Mouse (Mus musculus) kidney, adult 9 months (tissue): Measurements from ENCODE around the gene 1700015G11Rik.

Source experiments
- DNase-seq: peaks from one replicate; pipeline ENCODE4 v3.0.0; 2022

1700015G11Rik gene

DNA sequence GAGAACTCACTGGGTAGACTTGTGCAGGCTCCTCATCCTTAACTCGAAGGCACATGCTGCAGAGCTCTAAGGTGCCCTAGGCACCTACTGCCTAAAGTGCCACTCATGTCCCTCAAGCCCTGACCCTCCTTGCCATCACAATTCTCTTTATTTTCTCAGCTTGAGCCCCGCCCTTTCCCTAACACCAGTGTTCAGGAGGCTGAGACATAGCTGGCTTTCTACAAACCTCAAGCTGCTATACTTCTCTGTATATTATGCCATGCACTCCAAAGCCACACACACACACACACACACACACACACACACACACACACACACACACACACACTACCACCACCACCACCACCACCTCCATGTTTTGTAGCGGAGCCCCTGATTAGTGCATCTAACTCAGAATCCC is at the start of gene 1700015G11Rik:
Gene 1700015G11Rik (minus strand): TSS at position 101 of the 400 bp plus-strand sequence.
- DNase-seq: no peak

DNA sequence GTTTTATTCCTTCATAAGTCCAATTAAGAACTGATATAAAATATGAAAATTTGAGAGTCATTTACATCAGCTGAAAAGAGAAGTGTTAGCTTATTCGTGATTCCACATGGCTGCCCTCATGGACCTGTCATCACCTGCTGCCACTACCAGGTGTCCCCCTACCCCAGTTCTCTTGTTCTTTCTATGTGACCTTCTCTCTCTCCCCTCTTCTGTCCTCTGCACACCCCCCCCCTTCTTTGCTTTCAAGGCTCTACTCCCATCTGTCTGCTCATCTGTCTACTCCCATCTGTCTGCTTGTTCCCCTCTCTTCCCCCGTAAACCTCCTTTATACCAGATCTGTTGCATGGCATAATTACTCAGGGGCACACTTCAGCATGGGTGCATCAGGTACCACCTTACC is 41.4 kb upstream of the 1700015G11Rik start:
- no peak for DNase-seq

DNA sequence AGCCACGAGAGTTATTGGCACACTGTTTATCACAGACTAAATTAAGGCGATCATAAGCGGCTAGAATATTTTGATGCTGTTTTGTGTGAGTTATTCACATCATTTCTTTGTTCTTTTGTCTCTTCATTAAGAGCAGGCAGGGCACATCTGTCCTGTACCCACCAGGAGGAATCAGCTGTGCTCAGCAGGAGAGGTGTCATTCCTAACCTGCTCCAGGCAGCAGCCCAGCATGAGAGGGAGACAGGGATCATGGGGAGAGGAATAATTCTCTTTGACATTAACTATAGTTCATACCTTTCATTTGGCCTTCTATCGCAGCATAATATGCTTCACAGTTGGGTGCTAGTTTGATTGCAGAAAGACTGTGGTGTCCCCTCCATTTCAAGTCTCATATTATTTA is 40.7 kb upstream of the 1700015G11Rik start:
- DNase-seq: no peak

DNA sequence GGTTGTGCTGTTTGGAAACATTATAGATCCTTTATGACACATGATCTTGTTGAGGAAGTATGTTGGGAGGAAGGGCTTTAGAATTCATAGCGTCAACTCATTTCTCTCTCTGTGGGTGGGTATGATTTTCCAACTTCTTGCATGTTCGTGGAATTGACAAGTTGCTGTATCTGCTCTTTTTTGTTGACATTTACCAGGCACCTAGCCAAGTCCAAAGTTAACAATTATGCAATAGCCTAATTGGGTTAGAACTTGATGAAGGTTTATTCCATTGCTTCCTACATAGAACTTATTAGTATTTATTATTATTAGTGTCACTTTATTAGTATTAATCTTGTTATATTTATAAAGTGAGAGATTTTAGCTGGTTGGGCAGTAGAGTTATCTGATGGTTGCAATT is 40.3 kb upstream of the 1700015G11Rik start:
- DNase-seq: peak; percentile 60

DNA sequence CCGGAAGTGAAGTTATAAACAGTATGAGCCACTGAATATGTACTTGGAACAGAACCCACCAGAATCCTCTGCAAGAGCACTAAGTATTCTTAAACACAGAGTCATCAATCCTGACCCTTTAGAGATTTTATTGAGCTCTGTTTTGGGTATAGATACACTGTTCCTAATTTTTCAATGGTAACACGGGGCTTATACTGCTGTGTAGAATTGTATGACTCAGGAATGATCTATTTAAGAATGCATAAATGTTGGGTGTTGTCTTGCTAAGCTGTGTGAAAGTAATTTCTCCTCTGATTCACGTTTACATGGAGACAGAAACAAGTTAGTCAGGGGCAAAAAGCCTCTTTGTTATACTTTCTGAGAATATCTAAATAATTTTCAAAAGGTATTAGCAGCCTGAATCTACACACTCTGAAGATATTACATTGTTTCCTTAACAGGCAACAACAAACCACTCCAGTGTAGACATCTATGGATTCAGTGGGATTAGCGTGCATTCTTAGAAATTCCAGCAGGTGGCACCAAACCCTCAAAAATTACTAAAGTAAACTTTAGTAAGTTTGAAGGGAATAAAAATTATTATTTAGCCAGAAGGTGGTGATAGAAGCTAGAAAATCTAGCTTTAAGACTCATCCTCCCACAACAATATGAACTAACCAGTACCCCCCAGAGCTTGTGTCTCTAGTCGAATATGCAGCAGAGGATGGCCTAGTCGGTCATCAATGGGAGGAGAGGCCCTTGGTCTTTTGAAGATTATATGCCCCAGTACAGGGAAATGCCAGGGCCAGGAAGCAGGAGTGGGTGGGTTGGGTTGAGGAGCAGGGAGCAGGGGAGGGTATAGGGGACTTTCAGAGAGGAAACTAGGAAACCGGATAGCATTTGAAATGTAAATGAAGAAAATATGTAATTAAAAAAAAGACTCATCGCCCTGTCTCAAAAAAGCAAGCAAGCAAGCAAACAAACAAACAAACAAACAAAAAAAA is 22.4 kb upstream of the 1700015G11Rik start:
- peak; percentile 42 for DNase-seq

DNA sequence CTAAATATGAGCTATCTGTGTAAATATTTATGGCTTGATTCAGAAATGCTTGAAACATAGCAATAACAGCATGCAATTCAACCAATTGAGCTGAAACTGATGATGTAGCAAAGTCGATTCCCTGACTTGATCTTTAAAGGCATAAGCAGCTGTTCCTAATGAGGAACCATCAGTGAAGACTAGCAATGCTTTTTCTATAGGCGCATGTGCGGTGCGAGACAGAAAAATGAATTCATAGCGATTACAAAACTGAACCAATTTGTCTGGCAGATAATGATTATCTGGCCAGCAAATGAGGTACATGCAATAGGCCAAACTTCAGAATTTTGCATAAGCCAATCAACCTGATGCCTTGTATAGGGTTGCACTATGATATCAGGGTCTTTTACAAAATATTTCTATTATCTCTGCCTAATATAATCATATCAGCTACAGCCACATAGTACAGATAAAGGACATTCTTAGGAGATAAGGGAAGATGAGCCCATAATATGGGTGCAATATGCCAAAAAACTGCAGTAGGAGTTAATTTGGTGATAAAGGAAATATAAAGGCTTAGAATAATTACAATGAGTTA is 8.6 kb upstream of the 1700015G11Rik start:
- DNase-seq: no peak

DNA sequence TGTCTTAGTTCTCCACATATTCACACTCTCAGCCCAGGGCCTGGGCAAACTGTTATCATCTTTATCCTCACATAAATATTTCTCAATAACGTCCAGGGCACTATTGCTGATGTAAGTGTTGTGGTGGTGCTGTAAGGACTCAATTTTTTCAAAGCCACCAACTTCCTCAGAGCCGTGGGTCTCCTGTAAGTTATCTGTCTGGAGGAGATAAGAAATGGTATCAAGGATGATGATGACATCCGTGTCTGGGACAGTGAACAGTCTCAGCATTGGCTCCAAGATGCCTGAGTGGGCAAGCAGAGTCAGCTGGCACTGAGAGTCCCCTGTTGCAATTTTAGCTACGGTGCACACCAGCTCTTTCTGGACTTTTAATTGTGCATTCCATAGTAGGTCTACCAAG is 6.5 kb upstream of the 1700015G11Rik start:
- DNase-seq: no peak

DNA sequence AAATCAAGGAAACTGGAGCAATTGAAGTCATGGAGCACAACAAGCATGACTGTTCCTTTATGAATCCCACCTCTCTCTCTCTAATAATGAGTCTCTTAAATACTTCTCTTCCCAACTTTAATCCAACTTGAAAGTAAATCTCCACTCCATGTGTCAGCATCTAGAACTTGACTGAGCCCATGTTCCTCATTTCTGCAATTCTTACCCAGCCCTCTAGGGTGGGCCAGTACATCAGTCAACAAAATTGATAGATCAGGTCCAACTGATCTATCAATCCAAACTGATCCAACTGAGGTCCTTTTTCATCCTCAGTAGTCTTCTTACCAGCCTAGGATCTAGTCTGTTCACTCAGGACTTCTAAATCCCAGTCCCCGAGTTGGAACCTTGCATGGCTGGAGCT is 348 bp downstream of the 1700015G11Rik start:
- DNase-seq: no peak

DNA sequence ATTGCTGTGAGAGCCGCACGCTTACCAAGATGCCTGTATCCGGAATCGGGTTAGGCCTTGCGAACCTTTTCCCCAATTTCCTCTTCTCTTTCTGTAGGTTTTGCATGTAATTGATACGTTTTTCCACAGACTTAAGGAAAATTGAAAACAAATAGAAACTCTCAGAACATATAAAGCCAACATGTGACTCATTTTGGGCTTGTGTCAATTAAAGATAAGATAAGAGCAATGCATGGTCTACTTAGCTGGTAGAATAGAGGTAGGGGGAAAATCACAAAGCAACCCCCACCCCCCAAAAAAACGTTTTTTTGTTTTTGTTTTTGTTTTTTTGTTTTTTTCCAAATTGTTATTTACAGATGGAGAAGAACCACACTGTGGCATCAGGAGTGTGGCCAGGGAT is 2.1 kb downstream of the 1700015G11Rik start:
- no peak for DNase-seq

DNA sequence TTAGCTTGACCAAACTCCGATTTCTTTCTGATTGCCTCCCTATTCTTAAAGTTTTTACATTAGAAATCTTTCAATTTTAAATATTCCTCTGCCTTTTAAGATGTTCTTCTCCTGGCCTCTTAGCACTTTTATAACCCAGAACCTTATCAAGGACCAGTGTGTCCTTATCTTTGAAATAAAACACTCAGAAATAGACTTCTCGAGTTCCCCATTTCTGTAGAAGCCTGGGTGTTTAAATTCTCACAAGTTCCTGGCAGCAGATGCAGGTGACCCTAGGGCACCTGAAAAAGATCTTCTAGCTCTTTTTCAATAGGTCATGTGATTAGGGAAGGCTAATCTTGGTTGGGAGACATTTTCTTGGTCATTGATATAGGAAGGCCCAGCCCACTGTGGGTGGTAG is 8.4 kb downstream of the 1700015G11Rik start:
- no peak for DNase-seq

DNA sequence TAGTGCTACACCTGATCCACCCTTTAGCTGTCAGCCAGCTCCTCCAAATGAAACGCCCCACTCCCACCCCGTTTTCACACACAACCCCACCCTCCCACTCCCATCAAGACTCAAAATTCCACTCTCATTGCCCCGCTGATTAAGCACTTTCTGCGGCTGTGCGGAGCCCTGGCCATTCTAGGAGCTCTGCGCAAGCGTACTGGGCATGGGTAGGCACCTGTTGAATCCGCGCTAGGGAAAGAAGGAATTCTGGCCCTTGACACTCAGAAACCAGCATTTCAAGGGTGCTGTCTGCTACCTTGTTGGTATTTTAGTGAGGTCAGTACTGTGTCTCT is 9.3 kb downstream of the 1700015G11Rik start:
- no peak for DNase-seq

DNA sequence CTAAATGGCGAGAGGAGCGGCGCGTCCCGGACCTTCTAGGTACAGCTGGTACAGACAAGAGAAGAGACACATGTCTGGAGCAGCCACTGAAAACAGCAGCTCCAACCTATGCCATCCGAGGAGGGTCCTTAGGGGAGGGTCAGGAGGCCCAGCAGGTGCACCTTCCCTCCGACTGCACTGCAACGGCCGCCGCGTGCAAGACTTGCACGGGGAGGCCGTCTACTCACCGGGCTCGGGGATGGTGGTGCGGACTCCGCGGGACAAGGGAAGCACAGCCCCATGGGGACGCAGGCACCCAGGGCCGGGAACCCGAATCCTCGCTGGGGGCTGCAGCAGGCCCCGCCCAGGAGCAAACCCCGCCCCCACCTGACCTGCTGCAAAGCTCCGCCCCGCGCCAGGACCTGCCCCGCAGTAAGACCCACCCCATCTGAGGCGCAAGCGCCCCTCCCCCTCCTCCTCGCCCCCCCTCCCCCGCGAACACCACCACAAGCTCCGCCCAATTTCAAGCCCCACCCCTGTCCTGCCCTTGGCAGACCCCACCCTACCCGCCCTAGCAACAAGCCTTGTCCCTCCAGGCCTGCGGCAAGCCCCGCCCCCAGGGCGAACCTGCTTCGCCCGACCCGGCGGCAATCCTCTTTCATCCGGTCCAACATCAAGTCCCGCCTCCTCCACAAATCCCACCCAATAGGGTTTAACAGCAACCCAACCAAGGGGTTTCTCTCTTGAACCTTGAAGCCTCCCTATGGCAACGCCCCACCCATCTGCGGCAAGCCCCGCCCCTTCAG is 9.8 kb downstream of the 1700015G11Rik start, which contains the start of gene Svip:
Gene Svip (minus strand): TSS at position 508 of the 785 bp plus-strand sequence.
- DNase-seq: peak; percentile 99

DNA sequence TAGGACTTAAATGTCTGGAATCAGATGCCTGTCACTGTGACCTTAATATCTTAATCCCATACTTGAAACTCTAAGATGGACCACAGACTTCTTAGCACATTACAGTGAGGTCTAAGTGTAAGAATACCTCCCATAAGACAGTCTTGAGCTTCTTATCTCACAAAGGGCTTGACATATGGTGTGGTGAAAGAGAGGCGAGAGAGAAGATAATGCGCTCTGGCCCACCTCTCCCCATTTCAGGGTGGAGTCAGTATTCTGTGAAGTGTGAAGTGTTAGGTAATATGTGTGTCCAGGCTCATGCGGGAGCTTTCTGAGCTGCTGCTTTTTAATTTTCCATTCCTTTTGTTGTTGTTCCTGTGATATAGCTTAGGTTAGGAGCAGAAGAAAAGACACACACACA is 24.5 kb downstream of the 1700015G11Rik start:
- DNase-seq: no peak

DNA sequence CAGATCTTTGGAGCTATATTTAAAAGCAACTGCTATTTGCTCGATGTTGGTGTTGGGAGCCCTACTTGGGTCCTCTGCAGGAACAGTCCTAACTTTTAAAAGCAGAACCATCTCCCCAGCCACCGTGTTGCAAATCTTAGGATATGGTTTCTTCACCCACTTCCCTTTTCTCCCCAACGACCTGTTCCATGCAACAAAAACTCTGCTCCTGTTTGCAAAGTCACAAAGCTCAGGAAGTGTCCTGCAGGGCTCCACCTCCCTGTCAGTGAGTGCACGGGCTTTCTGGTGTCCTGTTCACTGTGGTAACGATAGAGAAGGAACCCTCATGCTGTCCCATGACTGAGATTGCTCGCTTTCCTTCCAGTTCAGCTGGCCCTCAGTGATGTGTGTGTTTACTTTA is 28.6 kb downstream of the 1700015G11Rik start:
- DNase-seq: no peak

DNA sequence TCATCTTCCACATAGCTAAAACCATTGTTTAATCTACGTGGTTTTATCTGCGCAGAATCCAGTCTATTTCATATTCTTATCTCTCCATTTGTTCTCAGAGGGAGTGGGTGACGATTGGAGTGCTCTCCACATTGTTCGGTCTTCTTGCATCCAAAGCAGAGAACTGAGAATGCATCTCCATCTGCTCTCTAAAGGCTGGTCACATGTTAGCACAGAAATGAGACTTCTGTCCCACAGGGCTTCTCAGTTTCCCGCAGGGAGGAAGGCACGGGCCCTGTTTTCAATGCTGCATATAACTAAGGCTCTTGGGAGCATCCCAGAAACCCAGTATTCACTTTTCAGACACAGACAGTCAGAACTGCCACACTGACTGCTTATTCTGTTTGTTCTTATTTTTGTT is 29.8 kb downstream of the 1700015G11Rik start:
- DNase-seq: no peak

DNA sequence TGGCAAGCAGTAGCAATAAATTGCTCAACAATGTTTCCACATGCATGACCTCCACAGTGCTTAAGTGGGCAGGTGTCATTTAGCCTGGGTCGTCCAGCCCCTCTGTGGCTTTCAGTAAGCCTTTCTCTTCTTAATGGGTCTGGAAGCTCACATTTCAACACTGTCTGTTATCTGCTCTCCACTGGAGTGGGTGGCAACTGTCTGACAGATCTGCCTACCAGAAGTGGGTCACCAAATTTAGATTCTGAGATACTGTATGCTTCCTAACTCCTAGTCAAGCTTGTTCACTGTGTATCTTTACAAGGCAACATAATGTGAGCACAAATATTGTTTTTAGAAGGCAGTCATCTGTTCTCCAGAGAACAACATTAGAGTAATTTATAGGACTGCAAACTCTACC is 33.2 kb downstream of the 1700015G11Rik start:
- no peak for DNase-seq

DNA sequence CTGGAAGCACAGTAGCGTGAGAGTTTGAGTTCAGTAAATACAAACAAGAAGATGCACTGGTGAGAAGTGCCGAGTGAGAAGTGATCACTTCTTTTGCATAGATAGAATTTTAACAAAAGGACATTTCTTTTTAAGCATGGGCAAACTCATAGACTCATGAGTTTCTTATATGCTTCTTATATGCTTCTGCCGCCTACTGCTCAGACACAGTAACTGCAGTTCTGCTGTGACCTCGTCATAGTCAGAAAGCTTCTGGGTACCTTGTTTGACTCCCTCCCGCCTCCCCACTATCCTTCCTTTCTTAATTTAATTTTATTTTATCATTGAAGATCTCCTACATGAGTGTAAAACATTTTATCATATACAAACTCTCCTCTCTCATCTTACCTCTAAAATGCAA is 36.3 kb downstream of the 1700015G11Rik start:
- peak; percentile 17 for DNase-seq

DNA sequence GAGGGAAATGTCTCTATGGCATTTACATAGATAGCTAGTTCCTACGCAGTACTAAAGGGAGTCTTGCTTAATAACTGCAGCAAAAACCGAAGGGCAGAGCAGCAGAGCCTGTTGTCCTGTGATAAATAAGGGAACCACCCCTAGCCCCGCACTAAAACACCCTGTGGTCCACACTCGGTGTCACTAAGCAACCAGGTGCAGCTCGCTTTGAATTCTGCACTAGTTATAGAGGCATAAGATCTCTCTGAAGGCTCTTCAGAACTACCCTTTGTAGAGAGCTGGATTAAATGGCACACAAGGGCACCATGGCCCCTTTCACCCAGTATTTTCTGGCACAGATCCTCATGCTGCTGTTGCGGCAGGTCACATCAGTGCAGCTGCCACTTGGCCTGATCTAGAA is 40.3 kb downstream of the 1700015G11Rik start:
- DNase-seq: no peak

DNA sequence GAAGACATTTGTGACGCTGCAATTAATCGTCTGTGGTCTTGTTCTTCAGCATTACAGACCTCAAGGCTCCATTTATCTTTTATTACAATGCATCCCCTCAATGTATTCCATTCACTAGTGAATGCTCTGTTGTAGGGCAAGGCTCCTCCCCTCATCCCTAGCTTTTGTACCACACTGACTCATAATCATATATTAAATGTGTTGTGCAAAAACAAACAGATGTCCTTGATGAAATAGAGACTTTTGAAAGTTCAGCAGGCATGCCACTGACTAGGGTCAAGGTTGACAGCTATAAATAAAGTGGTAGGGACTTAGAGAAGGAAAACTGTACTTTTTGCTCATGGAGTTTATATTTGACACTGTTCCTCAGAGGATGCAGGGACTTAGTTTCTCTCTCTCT is 42.0 kb downstream of the 1700015G11Rik start:
- no peak for DNase-seq

DNA sequence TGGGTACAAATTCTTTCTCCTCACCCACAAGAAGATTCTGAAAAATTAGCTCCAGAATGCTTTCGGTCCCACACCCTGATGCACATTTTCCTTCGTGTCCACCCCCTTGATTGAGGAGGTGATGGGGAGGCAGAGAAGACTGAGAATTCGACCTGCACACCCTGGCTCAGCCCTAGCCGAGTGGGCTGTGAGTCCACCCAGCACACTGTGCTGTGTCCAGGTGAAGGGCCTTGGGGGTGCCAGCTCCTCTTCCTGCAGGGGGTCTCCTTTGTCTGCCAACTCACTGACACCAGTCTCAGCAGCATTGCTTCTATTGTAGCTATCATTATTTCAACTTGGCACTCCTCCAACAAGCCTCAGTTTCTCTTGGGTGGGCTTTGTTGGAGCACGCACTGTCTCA is 42.4 kb downstream of the 1700015G11Rik start:
- no peak for DNase-seq

DNA sequence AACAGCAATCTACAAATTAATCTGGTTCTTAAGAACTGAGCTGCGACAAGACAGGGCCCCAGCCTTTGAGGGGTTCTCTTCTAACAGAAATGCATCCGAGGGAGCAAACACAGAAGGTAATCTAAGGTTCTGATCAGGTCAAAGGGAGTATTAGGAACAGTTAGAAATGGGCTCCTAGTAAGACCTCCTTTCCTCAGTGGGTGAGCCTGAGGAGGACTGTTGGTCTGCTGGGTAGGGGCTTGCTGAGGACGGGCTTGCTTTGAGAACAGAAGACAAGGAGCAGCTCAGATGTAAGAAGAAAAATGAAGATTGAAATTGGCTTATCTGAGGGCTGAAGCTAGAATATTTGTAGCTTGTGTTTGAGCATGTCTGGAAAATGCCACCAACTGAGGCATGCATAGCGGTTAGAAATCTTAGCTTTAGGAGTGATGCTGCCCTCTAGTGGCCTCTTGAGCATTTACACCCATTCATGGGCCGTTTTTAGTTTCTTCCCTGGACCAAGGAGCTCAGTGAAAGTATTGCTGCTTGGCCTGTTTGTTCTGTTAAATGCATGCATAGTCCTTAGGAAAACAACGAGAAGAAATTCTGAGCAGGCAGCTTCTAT is 43.2 kb downstream of the 1700015G11Rik start:
- DNase-seq: peak; percentile 37

DNA sequence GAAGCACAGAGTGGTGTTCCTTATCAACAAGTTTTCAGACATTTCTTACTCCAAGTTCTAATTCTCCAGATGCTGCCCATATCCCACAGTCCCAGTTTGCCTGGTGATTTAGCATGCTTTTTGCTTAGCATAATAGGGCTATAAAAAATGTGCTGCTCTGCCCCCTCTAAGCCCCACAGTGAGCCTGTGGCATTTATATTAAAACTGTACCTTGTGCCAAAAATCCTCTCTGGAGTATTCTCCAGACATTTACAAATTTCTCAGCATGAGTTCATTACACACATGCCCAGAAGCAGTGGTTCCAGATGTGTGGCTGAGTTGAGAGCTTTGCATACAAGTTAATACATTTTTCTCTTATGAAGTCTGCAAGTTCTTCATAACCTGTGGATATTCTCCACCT is 46.1 kb downstream of the 1700015G11Rik start:
- no peak for DNase-seq

DNA sequence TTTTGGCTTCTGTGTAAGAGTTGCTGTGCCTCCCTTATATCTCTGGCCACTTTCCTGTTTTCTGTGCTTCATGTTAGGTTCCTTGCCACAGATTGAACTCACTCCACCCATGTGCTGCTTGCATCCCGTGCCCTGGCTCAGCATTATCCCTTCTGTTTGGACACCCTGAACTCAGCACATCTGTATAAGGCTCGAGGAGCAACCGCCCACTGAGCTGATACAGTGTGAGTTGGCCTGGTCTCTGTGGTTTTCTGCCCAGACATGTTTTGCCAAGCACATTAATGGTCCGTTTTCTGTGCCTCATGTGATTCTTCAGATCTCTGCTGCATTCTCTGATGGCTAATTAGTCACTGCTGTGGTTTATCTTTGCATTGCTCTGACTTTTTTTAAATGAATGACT is 47.9 kb downstream of the 1700015G11Rik start:
- DNase-seq: no peak
